Mouse (Mus musculus) heart, postnatal 14 days (tissue): Measurements from ENCODE around the gene Slc48a1. TPM values are rescaled to one million over a fixed set of nuclear protein-coding genes. Genes with fewer than 3 reads are reported as not detected.

Experiments used
- DNase-seq, 2 experiments: peaks; one replicate each; pipeline ENCODE4 v3.0.0; 2021 to 2022
- intact Hi-C: fragments of 180-260 bp; cut with DNase I; formaldehyde crosslinking; loops from one replicate; pipeline ENCODE4 v1.15.1; 2025
- total RNA-seq, 2 experiments: library from RNA; stranded (reverse); gene quantifications; 2 replicates each; pipeline ENCODE4 v1.2.3; 2021

The Slc48a1 gene
- total RNA-seq, 2 experiments from 2014 or later = 78.3 to 78.9 TPM

- no peak for DNase-seq
- intact Hi-C loops = no loop called here
Measured at GRCm38 (mm10) chr15:97821321-97821982, 43.1 kb downstream of the Slc48a1 start.

GRCm38 (mm10) chr15:97821983-97822363 is 43.7 kb downstream of the Slc48a1 start:
- no peak for DNase-seq
- intact Hi-C loops = no loop called here

GRCm38 (mm10) chr15:97822545-97823228 is 44.4 kb downstream of the Slc48a1 start:
- intact Hi-C loops = no loop called here
- no peak for DNase-seq

GRCm38 (mm10) chr15:97823479-97823878 is 45.2 kb downstream of the Slc48a1 start:
- no peak for DNase-seq
- intact Hi-C loops = no loop called here

GRCm38 (mm10) chr15:97824042-97824441 is 45.7 kb downstream of the Slc48a1 start:
- intact Hi-C loops = no loop called here
- DNase-seq = peak; percentile 50 to 76

- intact Hi-C loops = loop anchor here (1.0 kb wide), 1 partner anchor 24 kb away; no protein-coding TSS in a partner anchor
- peak; percentile 85 to 90 for DNase-seq
Measured at GRCm38 (mm10) chr15:97825071-97825940, 47.0 kb downstream of the Slc48a1 start.

- no peak for DNase-seq
Measured at GRCm38 (mm10) chr15:97825941-97826587, 47.7 kb downstream of the Slc48a1 start.

GRCm38 (mm10) chr15:97826588-97827261 is 48.4 kb downstream of the Slc48a1 start:
- intact Hi-C loops = no loop called here
- DNase-seq = no peak

More at GRCm38 (mm10) chr15:97825941-97826587, 47.7 kb downstream of the Slc48a1 start:
- intact Hi-C loops = loop anchor here (1.0 kb wide), 1 partner anchor 23 kb away; no protein-coding TSS in a partner anchor

- intact Hi-C loops = no loop called here
- DNase-seq = no peak
Measured at GRCm38 (mm10) chr15:97827401-97827800, 49.1 kb downstream of the Slc48a1 start.

GRCm38 (mm10) chr15:97828221-97828842 is 50.0 kb downstream of the Slc48a1 start:
- DNase-seq = no peak
- intact Hi-C loops = no loop called here

GRCm38 (mm10) chr15:97828901-97829338 is 50.6 kb downstream of the Slc48a1 start:
- DNase-seq = no peak
- intact Hi-C loops = no loop called here

GRCm38 (mm10) chr15:97829432-97829831 is 51.1 kb downstream of the Slc48a1 start:
- intact Hi-C loops = no loop called here
- DNase-seq = no peak

- intact Hi-C loops = no loop called here
- DNase-seq = peak in 1 of 2 experiments; percentile 63
Measured at GRCm38 (mm10) chr15:97830253-97830787, 52.0 kb downstream of the Slc48a1 start.

GRCm38 (mm10) chr15:97830788-97831241 is 52.5 kb downstream of the Slc48a1 start:
- DNase-seq = peak; percentile 65 to 66
- intact Hi-C loops = no loop called here

- intact Hi-C loops = no loop called here
- DNase-seq = peak; percentile 78 to 86
Measured at GRCm38 (mm10) chr15:97831242-97831986, 53.1 kb downstream of the Slc48a1 start.

- intact Hi-C loops = no loop called here
- DNase-seq = peak in 1 of 2 experiments; percentile 66
Measured at GRCm38 (mm10) chr15:97831987-97832640, 53.8 kb downstream of the Slc48a1 start.

- intact Hi-C loops = no loop called here
Measured at GRCm38 (mm10) chr15:97832764-97833479, 54.6 kb downstream of the Slc48a1 start.

More at GRCm38 (mm10) chr15:97832764-97833479, 54.6 kb downstream of the Slc48a1 start:
- no peak for DNase-seq
